Mouse (Mus musculus) forebrain, embryonic 11.5 days (tissue): ENCODE data around the gene Farsb. TPM values are rescaled to one million over a fixed set of nuclear protein-coding genes. Genes with fewer than 3 reads are reported as not detected.

ENCODE experiments used
- ATAC-seq: fragments of 200-750 bp; cut with Nextera tagmentation; replicated peaks from 2 replicates; pipeline ENCODE4 v1.8.0; 2017; ENCODE audit warnings: moderate TSS enrichment; ENCODE audit not compliant: low FRiP score
- DNase-seq: peaks from one replicate; pipeline ENCODE4 v3.0.0-alpha.2; 2017; ENCODE audit warnings: low spot score
- H3K27ac ChIP-seq: fragments of 300-500 bp; sonication (generic); 2 replicates; pipeline ENCODE4 v1.5.1; 2014; ENCODE audit warnings: low read depth, low read length
- H3K27me3 ChIP-seq: fragments of 300-500 bp; sonication (generic); 2 replicates; pipeline ENCODE4 v1.6.1; 2014; ENCODE audit warnings: mild to moderate bottlenecking, low read length, mixed read lengths; ENCODE audit not compliant: control insufficient read depth, insufficient read depth
- H3K36me3 ChIP-seq: fragments of 300-500 bp; sonication (generic); 2 replicates; pipeline ENCODE4 v1.6.1; 2014; ENCODE audit warnings: mild to moderate bottlenecking, low read length, moderate library complexity, mixed read lengths; ENCODE audit not compliant: control insufficient read depth, insufficient read depth
- H3K4me1 ChIP-seq: fragments of 300-500 bp; sonication (generic); replicated peaks from 2 replicates; pipeline ENCODE4 v1.6.1; 2014; ENCODE audit warnings: low read length, mixed read lengths; ENCODE audit not compliant: control insufficient read depth, insufficient read depth
- H3K4me2 ChIP-seq: fragments of 300-500 bp; sonication (generic); 2 replicates; pipeline ENCODE4 v1.6.1; 2014; ENCODE audit warnings: low read depth, mild to moderate bottlenecking, low read length, moderate library complexity, mixed read lengths; ENCODE audit not compliant: severe bottlenecking
- H3K4me3 ChIP-seq: fragments of 300-500 bp; sonication (generic); 2 replicates; pipeline ENCODE4 v1.5.1; 2014; ENCODE audit warnings: low read depth, low read length
- H3K9ac ChIP-seq: fragments of 300-500 bp; sonication (generic); 2 replicates; pipeline ENCODE4 v1.6.1; 2014; ENCODE audit warnings: low read length
- H3K9me3 ChIP-seq: fragments of 300-500 bp; sonication (generic); 2 replicates; pipeline ENCODE4 v1.6.1; 2016; ENCODE audit warnings: low read length, mixed read lengths; ENCODE audit not compliant: control insufficient read depth
- WGBS: fragments of 180-500 bp; shearing (Covaris S2); extraction: QIAGEN DNeasy Blood & Tissue Kit; methylation state at CpG from one replicate; pipeline ENCODE4 v1.1.7; 2014; 5-methylcytosine and 5-hydroxymethylcytosine counted together
- polyA plus RNA-seq: library from polyadenylated mRNA; unstranded; fragments of >200 nt; fragmentation: Nextera tagmentation; extraction: Ambion mirVana; gene quantifications from 2 replicates; pipeline ENCODE4 v1.2.1, GENCODE M21; 2014

The Farsb gene
- polyA plus RNA-seq, 1 experiment from 2014 or later, result 147 TPM

GRCm38 (mm10) chr1:78421749-78422148, 66.9 kb downstream of the Farsb start:
- Histone ChIP-seq H3K4me1 (no peaks in the 10 kb centered on the region), H3K27me3 (no peaks in the 10 kb centered on the region), H3K4me3 (no peak overlapping the region), H3K4me2 (no peak overlapping the region), H3K27ac (no peak overlapping the region), H3K9ac (no peak overlapping the region), H3K9me3 (no peaks in the 10 kb centered on the region), H3K36me3 (no peaks in the 10 kb centered on the region; the same call in 1 of the 2 replicates)
- ATAC-seq, result no peak
- WGBS, result 94% methylated on average over 5 of the region's 5 CpGs
- DNase-seq, result no peak

GRCm38 (mm10) chr1:78420271-78420670, 68.4 kb downstream of the Farsb start:
- no peaks in the 10 kb centered on the region for H3K9me3 ChIP-seq
- H3K4me3 ChIP-seq, result no peak overlapping the region
- no peaks in the 10 kb centered on the region for H3K4me1 ChIP-seq
- H3K4me2 ChIP-seq, result no peak overlapping the region
- ATAC-seq (no peak), DNase-seq (no peak)
- H3K36me3 ChIP-seq, result no peaks in the 10 kb centered on the region; the same call in 1 of the 2 replicates
- no peaks in the 10 kb centered on the region for H3K27me3 ChIP-seq
- H3K27ac ChIP-seq, result no peak overlapping the region
- no peak overlapping the region for H3K9ac ChIP-seq
- 91% methylated on average over 6 of the region's 6 CpGs for WGBS

- DNase-seq, result peak; percentile 87
- WGBS, result 46% methylated on average over 4 of the region's 4 CpGs
- Histone ChIP-seq H3K36me3 (no peaks in the 10 kb centered on the region; the same call in 1 of the 2 replicates), H3K9ac (no peak overlapping the region), H3K27ac (no peak overlapping the region), H3K4me1 (no peaks in the 10 kb centered on the region), H3K9me3 (no peaks in the 10 kb centered on the region), H3K4me2 (no peak overlapping the region), H3K4me3 (no peak overlapping the region), H3K27me3 (no peaks in the 10 kb centered on the region)
- 0 out of 2 replicates have a peak, but pooled peaks have one; percentile 44 for ATAC-seq
Measured at GRCm38 (mm10) chr1:78419593-78419992, 69.1 kb downstream of the Farsb start.

- WGBS, result 95% methylated on average over 9 of the region's 9 CpGs
- no peak for DNase-seq
- no peak for ATAC-seq
- no peaks in the 10 kb centered on the region for H3K27me3 ChIP-seq
- H3K4me1 ChIP-seq, result no peaks in the 10 kb centered on the region
- no peak overlapping the region for H3K4me3 ChIP-seq
- H3K27ac ChIP-seq, result no peak overlapping the region
- no peaks in the 10 kb centered on the region; the same call in 1 of the 2 replicates for H3K36me3 ChIP-seq
- no peak overlapping the region for H3K4me2 ChIP-seq
- no peaks in the 10 kb centered on the region for H3K9me3 ChIP-seq
- no peak overlapping the region for H3K9ac ChIP-seq
Measured at GRCm38 (mm10) chr1:78417154-78417911, 71.4 kb downstream of the Farsb start.

GRCm38 (mm10) chr1:78414421-78414820, 74.3 kb downstream of the Farsb start:
- Histone ChIP-seq H3K4me2 (no peak overlapping the region), H3K4me1 (no peaks in the 10 kb centered on the region), H3K9me3 (no peaks in the 10 kb centered on the region), H3K27ac (no peak overlapping the region), H3K27me3 (no peaks in the 10 kb centered on the region), H3K9ac (no peak overlapping the region), H3K4me3 (no peak overlapping the region), H3K36me3 (no peaks in the 10 kb centered on the region)
- 87% methylated on average over 5 of the region's 5 CpGs for WGBS
- ATAC-seq, result no peak
- DNase-seq, result no peak

- DNase-seq (no peak), ATAC-seq (no peak)
- H3K36me3 ChIP-seq, result no peaks in the 10 kb centered on the region
- no peak overlapping the region for H3K4me3 ChIP-seq
- H3K27me3 ChIP-seq, result no peaks in the 10 kb centered on the region
- WGBS, result 30% methylated on average over 7 of the region's 7 CpGs
- no peak overlapping the region for H3K27ac ChIP-seq
- no peaks in the 10 kb centered on the region for H3K9me3 ChIP-seq
- no peak overlapping the region for H3K9ac ChIP-seq
- no peaks in the 10 kb centered on the region for H3K4me1 ChIP-seq
- H3K4me2 ChIP-seq, result no peak overlapping the region
Measured at GRCm38 (mm10) chr1:78412668-78413067, 76.0 kb downstream of the Farsb start.

- Histone ChIP-seq H3K9me3 (no peaks in the 10 kb centered on the region), H3K27ac (no peak overlapping the region), H3K9ac (no peak overlapping the region), H3K36me3 (no peaks in the 10 kb centered on the region), H3K4me2 (no peak overlapping the region), H3K4me1 (no peaks in the 10 kb centered on the region), H3K27me3 (no peaks in the 10 kb centered on the region), H3K4me3 (no peak overlapping the region)
- 83% methylated on average over 2 of the region's 2 CpGs for WGBS
- DNase-seq, result no peak
- ATAC-seq, result no peak
Measured at GRCm38 (mm10) chr1:78409396-78409795, 79.3 kb downstream of the Farsb start.

GRCm38 (mm10) chr1:78401413-78401812, 87.3 kb downstream of the Farsb start:
- DNase-seq (no peak), ATAC-seq (no peak)
- Histone ChIP-seq H3K27ac (no peak overlapping the region), H3K9ac (no peak overlapping the region), H3K4me1 (no peaks in the 10 kb centered on the region), H3K4me3 (no peak overlapping the region), H3K4me2 (no peak overlapping the region), H3K9me3 (no peaks in the 10 kb centered on the region), H3K36me3 (no peaks in the 10 kb centered on the region), H3K27me3 (no peaks in the 10 kb centered on the region)
- 92% methylated on average over 4 of the region's 4 CpGs for WGBS

- DNase-seq (no peak), ATAC-seq (no peak)
- no peaks in the 10 kb centered on the region for H3K27me3 ChIP-seq
- H3K9me3 ChIP-seq, result no peaks in the 10 kb centered on the region
- WGBS, result 83% methylated on average over 3 of the region's 3 CpGs
- no peak overlapping the region for H3K4me2 ChIP-seq
- no peaks in the 10 kb centered on the region for H3K4me1 ChIP-seq
- H3K4me3 ChIP-seq, result no peak overlapping the region
- no peak overlapping the region for H3K9ac ChIP-seq
- H3K36me3 ChIP-seq, result no peaks in the 10 kb centered on the region
- no peak overlapping the region for H3K27ac ChIP-seq
Measured at GRCm38 (mm10) chr1:78399755-78400154, 88.9 kb downstream of the Farsb start.
